Mouse (Mus musculus) macrophage (primary cell): ENCODE data around the gene Sesn2. TPM values are rescaled to one million over a fixed set of nuclear protein-coding genes. Genes with fewer than 3 reads are reported as not detected.
A peak's percentile ranks its signal among the peaks of the same experiment; 100 is the strongest.
"Not testable (repeated sequence)": the region's sequence is repeated elsewhere in the genome, so short reads cannot be mapped to it uniquely, and the experiment has no call there.

ENCODE experiments used
- H3K27ac ChIP-seq: fragments of 350-480 bp; formaldehyde crosslinking; 2 replicates; pipeline ENCODE4 v1.9.0; 2021
- H3K36me3 ChIP-seq: fragments of 350-480 bp; formaldehyde crosslinking; 2 replicates; pipeline ENCODE4 v1.9.0; 2021; ENCODE audit errors: inconsistent target
- H3K4me3 ChIP-seq: fragments of 350-480 bp; formaldehyde crosslinking; 2 replicates; pipeline ENCODE4 v1.9.0; 2021; ENCODE audit errors: inconsistent target
- H3K79me2 ChIP-seq: fragments of 350-480 bp; formaldehyde crosslinking; 2 replicates; pipeline ENCODE4 v1.9.0; 2021; ENCODE audit errors: inconsistent target
- WGBS: methylation state at CpG from one replicate; pipeline ENCODE4 v1.1.7; 2026; ENCODE audit warnings: inconsistent platforms; ENCODE audit not compliant: missing documents; 5-methylcytosine and 5-hydroxymethylcytosine counted together
- polyA plus RNA-seq: library from polyadenylated mRNA; stranded (reverse); fragments of 250-400 nt; gene quantifications from 3 replicates; pipeline ENCODE4 v1.2.4, GENCODE M21; 2018; ENCODE audit warnings: inconsistent platforms

The Sesn2 gene
- polyA plus RNA-seq, 1 experiment from 2014 or later: 12.3 TPM

DNA sequence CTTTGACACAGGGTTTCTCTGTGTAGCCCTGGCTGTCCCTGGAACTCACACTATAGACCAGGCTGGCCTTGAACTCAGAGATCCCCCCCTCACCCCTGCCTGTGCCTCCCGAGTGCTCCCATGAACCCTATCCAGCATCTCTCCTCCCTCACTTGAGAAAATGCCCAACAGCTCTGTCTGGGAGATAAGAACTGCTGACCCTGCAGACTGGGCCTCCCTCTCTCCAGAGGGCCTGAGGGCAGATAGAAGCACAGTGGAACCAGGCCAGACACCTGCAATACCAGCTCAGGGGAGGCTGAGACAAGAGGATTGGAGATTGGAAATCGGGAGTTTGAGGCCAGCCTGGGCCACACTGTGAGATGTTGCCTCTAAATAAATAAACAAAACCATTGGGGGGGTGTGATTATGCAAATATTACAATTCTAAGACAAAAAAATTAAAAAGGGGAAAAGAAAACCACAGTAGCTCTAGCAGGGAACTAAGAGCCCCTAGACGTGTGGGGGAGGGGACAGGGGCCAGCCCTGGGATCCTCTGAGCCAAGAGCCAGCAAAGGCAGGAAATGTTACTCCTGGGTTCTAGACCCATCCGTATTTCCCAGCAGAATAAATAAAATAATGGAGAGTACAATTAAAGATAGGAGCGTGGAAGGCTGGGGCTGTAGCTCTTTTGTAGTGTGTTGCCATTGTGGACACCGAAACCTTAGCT lies 5.1 kb downstream of the Sesn2 start:
- peak overlapping the region; percentile 22 for H3K27ac ChIP-seq
- WGBS: 55% methylated on average over 6 of the region's 6 CpGs
- no peak overlapping the region for H3K4me3 ChIP-seq
- H3K79me2 ChIP-seq: peaks cover 78% of the 10 kb centered on the region
- no peaks in the 10 kb centered on the region for H3K36me3 ChIP-seq

DNA sequence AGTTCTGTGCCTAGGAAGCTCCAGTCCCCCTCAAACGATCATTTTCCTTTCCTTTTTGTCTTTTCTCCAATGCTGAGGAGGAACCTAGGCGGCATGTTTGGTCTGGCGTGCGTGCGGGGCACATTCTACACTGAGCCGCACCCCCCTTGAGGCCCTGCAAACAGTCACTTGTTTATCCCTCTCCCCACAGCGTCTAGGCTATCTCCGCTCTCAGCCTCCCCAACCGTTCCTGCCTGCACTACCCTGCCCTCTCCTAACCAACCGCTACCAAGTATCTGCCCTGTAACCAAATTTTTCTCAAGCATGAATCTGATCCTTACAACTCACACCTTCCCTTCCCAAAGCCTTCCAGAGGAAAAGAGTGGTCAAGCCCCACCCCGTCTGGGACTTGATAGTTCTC lies 7.0 kb downstream of the Sesn2 start:
- Histone ChIP-seq H3K4me3 (no peak overlapping the region), H3K79me2 (peaks cover 61% of the 10 kb centered on the region), H3K36me3 (peaks cover 14% of the 10 kb centered on the region), H3K27ac (no peak overlapping the region)
- WGBS: 97% methylated on average over 9 of the region's 11 CpGs

DNA sequence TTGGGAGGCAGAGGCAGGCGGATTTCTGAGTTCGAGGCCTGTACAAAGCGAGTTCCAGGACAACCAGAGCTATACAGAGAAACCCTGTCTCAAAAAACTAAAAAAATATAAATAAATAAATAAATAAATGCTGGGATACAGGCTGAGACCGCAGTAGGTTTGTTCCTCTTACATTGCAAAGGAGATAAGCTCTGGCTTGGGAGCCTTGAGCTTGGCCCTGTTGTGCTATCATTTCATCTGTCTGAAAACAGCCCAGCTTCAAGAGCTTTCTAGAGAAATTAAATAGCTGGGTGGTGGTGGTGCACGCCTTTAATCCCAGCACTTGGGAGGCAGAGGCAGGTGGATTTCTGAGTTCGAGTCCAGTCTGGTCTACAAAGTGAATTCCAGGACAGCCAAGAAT lies 8.7 kb downstream of the Sesn2 start:
- WGBS: 100% methylated on average over 6 of the region's 6 CpGs
- H3K36me3 ChIP-seq: peaks cover 31% of the 10 kb centered on the region

DNA sequence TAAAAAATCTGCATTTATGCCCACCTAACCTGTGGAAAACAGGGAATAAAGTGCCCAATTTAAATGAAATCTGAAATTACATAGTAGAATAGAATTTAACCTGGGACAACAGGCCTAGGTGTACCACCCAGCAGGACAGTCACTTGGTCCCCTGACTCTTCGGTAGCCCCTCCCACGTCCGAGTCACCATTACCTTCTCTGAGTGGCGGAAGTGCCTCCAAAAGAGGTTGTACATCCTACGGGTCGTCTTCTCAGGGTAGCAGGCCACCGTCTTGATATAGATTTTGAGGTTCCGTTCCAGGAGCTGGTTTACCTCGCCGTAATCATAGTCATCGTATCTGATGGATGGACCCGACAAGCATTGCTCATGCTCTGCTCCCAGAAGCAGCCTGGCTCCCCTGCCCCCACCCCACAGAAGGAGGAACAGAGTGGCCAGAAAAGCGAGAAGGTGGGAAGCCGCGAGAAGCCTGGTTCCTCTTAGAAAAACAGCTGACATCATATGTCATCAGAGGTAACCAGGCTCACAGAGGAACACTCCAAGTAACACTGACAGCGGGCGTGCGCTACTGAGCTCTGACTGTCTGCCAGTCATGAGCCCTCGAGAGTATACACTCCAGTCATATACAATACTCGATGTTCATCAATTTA lies 15.9 kb downstream of the Sesn2 start:
- 14% methylated on average over 20 of the region's 20 CpGs for WGBS
- Histone ChIP-seq H3K36me3 (peaks cover 49% of the 10 kb centered on the region), H3K4me3 (no peak overlapping the region), H3K27ac (peak overlapping the region; percentile 24), H3K79me2 (no peaks in the 10 kb centered on the region)

More for the DNA sequence above, 8.7 kb downstream of the Sesn2 start:
- no peak overlapping the region for H3K27ac ChIP-seq
- peaks cover 44% of the 10 kb centered on the region for H3K79me2 ChIP-seq
- H3K4me3 ChIP-seq: no peak overlapping the region

DNA sequence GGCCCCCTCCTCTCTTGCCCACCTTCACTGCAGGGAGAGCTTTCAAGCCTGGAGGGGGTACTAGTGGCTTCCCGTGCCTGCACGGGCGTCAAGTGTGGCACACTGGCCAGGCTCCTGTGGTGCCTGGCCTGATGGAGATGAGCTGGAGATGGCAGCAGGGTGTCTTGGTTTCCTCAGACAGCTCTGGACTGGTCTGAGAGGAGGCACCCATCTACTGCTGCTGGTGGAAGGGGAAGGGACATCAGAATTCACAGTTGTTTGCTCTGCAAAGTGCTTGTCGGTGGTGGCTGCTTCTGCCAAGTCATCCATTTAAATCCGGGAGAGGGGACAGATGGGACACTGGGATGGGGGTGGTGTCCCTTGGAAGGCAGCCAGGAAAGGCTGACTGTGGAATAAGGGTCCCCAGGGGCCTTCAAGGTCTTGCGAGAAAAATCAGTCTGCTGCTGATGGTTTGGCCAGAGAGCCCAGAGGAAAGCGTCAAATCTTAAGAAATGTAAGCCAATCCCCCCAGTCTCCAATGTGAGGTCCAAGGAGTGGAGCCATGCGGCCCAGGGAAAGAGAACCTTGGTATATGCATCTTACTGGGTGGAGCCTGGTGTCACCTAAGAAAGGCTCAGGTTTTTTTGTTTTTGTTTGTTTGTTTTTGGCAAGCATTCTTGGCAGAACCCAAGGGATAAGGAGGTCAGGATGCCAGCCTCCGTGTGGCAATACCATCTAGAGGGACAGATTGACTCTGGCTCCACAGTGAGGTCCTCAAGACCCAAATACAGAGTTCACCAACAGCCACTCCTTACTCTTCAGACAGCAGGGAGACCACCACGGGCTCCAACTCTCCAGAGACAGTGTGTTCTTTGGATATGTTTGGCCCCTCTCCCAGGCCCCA lies 17.9 kb downstream of the Sesn2 start:
- Histone ChIP-seq H3K79me2 (no peaks in the 10 kb centered on the region), H3K36me3 (peaks cover 30% of the 10 kb centered on the region; the same call in 1 of the 2 replicates), H3K27ac (no peak overlapping the region), H3K4me3 (no peak overlapping the region)
- 91% methylated on average over 9 of the region's 10 CpGs for WGBS

DNA sequence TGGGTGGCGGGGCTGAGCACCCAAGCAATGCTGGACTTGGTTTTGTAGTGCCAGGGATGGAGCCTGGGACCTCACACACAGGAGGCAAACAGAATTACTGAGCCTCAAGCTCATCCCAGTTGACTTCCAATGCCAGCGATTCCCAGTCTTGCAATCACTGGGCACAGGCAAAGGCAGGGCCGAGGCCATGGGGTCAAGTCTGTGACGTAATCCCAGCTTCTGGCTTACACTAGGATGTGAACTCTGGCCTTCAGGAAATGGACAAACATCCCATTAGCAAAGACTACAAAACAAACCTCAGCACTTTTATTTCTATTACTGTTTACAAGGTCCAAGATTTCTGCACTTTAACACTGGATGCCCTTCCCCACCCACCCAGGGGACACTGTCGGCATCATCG lies 18.6 kb downstream of the Sesn2 start:
- WGBS: 81% methylated on average over 6 of the region's 6 CpGs
- H3K36me3 ChIP-seq: peaks cover 23% of the 10 kb centered on the region; the same call in 1 of the 2 replicates

DNA sequence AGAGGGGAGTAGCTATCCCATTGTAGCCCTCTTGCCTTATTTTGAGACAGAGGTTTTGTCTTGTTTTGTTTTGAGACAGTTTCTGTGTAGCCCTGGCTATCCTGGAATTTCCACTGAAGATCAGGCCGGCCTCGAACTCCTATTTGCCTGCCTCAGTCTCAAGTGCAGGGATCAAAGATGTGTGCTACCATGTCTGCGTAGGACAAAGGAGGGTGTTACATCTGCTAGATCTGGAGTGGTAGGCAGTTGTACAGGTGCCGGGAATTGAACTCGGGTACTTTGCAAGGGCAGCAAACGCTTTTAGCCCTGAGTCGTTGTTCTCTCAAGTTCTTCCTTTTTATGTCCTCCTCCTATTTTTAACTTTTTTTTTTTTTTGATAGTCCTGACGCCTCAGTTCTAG lies 19.2 kb downstream of the Sesn2 start:
- 61% methylated on average over 7 of the region's 8 CpGs for WGBS
- no peaks in the 10 kb centered on the region for H3K79me2 ChIP-seq
- H3K4me3 ChIP-seq: no peak overlapping the region
- H3K36me3 ChIP-seq: peaks cover 16% of the 10 kb centered on the region; the same call in 1 of the 2 replicates
- no peak overlapping the region for H3K27ac ChIP-seq

More for the DNA sequence above, 18.6 kb downstream of the Sesn2 start:
- Histone ChIP-seq H3K27ac (no peak overlapping the region), H3K79me2 (no peaks in the 10 kb centered on the region), H3K4me3 (no peak overlapping the region)

DNA sequence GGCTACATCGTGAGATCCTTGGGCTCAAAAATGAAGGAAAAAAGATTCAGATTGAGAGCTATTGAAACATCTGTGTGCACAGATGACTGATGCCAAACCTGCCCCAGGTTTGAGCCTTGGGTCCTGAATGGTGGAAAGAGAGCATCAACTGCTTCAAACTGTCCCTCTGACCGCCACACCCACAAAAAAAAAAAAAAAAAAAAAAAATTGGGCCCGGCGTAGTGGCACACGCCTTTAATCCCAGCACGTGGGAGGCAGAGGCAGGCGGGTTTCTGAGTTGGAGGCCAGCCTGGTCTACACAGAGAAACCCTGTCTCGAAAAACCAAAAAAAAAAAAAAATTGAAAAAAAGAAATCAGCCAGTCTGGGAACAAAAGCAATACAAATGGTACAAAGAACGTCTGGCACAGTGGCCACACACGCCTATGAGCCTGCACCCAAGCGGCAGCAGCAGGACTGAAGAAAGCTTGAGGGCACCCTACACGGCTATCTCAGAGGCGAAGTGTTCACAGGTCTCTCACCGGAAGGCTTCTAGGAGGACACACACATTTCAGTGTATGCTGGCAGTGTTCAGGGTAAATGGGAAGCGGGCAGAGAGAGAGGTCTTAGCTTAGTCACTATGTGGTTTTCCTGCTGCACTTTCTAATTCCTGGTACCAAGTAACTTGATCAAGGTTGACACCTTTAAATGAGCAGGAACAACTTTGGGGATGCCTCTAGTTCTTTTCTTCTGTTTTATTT lies 19.9 kb downstream of the Sesn2 start:
- no peak overlapping the region for H3K27ac ChIP-seq

DNA sequence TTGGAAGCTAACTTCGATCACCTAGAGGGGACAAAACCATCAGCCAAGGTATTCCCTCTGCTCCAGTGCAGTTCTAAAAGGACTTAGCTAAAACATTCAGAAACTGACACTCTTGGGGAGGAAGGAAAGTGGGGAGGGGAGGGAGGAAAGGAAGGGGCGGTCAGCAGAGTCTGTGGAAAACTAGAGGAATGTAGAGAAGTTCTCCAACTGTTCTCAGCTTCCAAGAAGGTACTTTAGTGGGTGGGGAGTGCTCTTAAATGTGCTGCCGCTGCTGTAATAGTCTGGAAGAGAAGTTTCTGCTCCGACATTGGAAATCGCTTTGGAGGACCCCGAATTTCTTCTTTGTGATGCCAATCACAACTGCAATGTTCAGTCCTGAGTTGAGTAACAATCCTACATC lies 21.3 kb downstream of the Sesn2 start:
- 80% methylated on average over 6 of the region's 6 CpGs for WGBS
- H3K4me3 ChIP-seq: no peak overlapping the region
- no peak overlapping the region for H3K27ac ChIP-seq
- peaks cover 8% of the 10 kb centered on the region; the same call in 1 of the 2 replicates for H3K36me3 ChIP-seq
- no peaks in the 10 kb centered on the region for H3K79me2 ChIP-seq

More for the DNA sequence above, 19.9 kb downstream of the Sesn2 start:
- Histone ChIP-seq H3K4me3 (no peak overlapping the region), H3K79me2 (no peaks in the 10 kb centered on the region), H3K36me3 (peaks cover 10% of the 10 kb centered on the region; the same call in 1 of the 2 replicates)
- WGBS: 34% methylated on average over 10 of the region's 15 CpGs

DNA sequence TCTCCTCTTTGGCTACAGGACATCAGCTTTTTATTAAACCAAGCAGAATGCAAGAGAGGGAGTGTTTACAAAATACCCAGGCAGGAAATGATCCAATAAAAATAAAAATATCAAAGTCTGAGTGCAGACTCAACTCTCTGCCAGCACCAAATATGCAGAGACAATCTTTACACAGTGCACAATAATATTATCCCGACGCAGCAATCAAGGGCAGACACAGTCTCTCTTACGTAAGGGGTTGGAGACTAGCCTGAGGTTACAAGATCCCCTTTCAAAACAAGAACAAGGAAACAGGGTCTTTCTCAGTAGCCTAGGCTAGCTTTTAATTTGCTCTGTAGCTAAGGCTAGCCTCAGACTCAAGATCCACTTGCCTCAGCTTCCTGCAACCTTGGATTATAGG lies 21.8 kb downstream of the Sesn2 start:
- WGBS: 65% methylated on average over 3 of the region's 3 CpGs
- Histone ChIP-seq H3K36me3 (peaks cover 5% of the 10 kb centered on the region; the same call in 1 of the 2 replicates), H3K79me2 (no peaks in the 10 kb centered on the region), H3K27ac (no peak overlapping the region), H3K4me3 (no peak overlapping the region)

DNA sequence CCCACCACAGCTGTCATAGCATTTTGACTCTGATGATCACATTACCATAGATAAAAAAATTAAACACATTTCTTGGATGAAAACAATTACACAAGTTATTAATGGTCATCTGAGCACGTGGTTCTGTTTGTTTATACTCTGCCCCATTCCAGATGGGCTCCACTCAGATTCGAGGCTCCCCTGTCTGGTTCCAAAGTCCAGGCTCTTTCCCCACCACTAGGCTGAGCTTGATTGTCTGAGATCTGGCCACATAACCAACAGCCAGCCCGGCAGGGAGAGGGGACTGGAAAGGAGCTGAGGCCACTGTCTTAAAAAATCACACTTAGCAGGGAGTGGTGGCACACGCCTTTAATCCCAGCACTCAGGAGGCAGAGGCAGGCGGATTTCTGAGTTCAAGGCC lies 25.5 kb downstream of the Sesn2 start:
- WGBS: 93% methylated on average over 5 of the region's 5 CpGs
- Histone ChIP-seq H3K79me2 (no peaks in the 10 kb centered on the region), H3K36me3 (no peaks in the 10 kb centered on the region), H3K27ac (no peak overlapping the region), H3K4me3 (no peak overlapping the region)

DNA sequence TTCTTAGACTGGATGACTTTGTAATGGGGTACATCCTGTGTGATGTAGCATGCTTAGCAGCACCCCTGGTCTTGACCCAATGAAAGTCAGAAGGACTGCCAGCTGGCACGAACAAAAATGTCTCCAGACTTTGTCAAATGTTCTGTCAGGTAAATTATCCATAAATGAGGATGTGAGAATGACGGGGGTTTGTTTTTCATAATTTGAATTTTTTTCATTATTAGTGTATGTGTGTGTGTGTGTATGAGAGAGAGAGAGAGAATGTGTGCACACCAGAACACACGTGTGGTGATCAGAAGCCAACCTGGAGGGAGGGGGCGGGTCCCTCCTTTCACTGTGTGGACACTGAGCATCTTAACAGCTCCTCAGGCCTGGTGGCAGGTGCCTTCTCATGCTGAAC lies 26.1 kb downstream of the Sesn2 start:
- 96% methylated on average over 4 of the region's 4 CpGs for WGBS
- Histone ChIP-seq H3K27ac (no peak overlapping the region), H3K36me3 (no peaks in the 10 kb centered on the region), H3K4me3 (no peak overlapping the region), H3K79me2 (no peaks in the 10 kb centered on the region)

DNA sequence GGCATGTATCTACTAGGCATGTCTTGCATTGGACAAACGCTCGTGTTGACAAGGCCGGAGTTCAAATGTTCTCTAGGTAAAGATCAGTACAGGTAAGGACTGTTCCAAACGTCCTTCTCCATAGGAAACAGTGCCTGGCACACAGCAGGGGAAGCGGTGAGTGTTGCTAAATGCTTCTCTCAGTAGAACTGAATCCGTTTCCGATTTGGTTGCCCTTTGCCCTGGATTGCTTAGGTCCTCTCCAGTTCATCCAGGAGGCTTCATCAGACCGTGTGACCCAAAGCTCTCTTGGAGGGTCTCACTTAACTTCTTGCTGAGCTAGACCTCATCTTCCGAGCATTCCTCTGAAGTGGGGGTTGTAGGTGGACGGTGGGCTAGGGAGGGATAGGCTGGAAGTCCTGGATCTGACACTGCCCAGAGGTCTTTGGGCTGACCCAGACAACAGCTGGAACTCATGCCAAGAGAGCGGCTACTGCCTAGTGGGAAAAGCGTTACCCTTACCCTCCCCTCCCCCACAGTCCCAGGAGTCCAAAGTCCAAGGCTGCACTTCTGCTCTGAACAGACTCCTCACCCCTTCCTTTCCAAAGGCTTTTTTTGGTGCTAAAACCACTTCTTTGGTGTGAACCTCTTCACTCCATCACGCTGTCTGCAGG lies 27.2 kb downstream of the Sesn2 start:
- WGBS: 94% methylated on average over 13 of the region's 13 CpGs
- Histone ChIP-seq H3K4me3 (no peak overlapping the region), H3K27ac (no peak overlapping the region), H3K36me3 (no peaks in the 10 kb centered on the region), H3K79me2 (no peaks in the 10 kb centered on the region)

DNA sequence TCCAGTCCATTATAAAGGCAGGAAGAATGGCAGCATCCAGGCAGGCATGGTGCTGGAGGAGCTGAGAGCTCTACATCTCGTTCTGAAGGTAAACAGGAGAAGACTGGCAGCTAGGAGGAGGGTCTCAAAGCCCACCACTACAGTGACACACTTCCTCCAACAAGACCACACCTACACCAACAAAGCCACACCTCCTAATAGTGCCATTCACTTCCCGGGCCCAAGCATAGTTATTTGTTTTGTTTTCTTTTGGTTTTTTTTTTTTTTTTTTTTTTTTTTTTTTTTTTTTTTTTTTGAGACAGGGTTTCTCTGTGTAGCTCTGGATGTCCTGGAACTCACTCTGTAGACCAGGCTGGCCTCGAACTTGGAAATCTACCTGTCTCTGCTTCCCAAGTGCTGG lies 28.2 kb downstream of the Sesn2 start:
- 83% methylated on average over 2 of the region's 3 CpGs for WGBS
- H3K4me3 ChIP-seq, H3K27ac ChIP-seq, H3K79me2 ChIP-seq, H3K36me3 ChIP-seq: not testable (repeated sequence)
